Mouse (Mus musculus): ENCODE results near the gene Fam122b.

- TF ChIP-seq FLI1 (IDR thresholded peaks at IDR 0.05; ENCODE audit: low read length) (no peak), GATA1 (IDR thresholded peaks at IDR 0.05; ENCODE audit: borderline replicate concordance, low read length) (no peak)
Observed at GRCm38 (mm10) chrX:53204690-53205311, 64.8 kb downstream of the Fam122b start.
